Mouse (Mus musculus) liver, postnatal 0 days (tissue): ENCODE measurements around the gene Cep152.

Source experiments
- CTCF ChIP-seq: sonication (generic); IDR thresholded peaks from 2 replicates; pipeline ENCODE4 v1.5.1; 2016; ENCODE audit warnings: antibody characterized with exemption, low read depth
- EP300 ChIP-seq: IDR thresholded peaks from 2 replicates; pipeline ENCODE4 v1.6.1; 2016; ENCODE audit warnings: antibody characterized with exemption, low read depth, mild to moderate bottlenecking

DNA sequence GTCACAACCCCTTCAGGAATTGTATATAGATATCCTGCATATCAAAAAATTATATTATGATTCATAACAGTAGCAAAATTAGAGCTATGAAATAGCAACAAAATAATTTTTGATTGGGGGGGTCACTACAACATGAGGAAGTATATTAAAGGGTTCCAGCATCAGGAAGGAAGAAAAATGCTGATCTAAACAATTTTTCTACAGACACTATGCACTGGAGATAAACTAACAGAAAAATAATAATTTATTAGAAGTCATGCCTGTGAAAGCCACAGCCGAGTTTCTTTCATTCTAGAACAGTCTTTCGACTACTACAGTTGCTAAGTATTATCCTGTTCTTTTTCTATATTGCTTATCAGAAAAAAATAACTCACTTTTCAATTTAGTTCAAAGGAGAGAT, 99.4 kb downstream of the Cep152 start:
- TF ChIP-seq CTCF = no peak
- no peak for TF ChIP-seq EP300
